Mouse (Mus musculus) stomach, postnatal 0 days (tissue): ENCODE measurements around the gene Crls1.

ENCODE experiments used
- CTCF ChIP-seq: IDR thresholded peaks from 2 replicates; pipeline ENCODE4 v1.5.1; 2016; ENCODE audit warnings: antibody characterized with exemption, low read depth, mild to moderate bottlenecking, moderate library complexity
- EP300 ChIP-seq: optimal IDR thresholded peaks from 2 replicates; pipeline ENCODE3; 2016; ENCODE audit warnings: antibody characterized with exemption

- TF ChIP-seq CTCF (no peak), EP300 (no peak)
Observed at GRCm38 (mm10) chr2:132867521-132867920, 21.1 kb downstream of the Crls1 start.
